Mouse (Mus musculus) G1E (cell line): ENCODE measurements around the gene Tbc1d9. TPM values are rescaled to one million over a fixed set of nuclear protein-coding genes. Genes with fewer than 3 reads are reported as not detected.

Source experiments
- ATAC-seq: 2 replicates; pipeline ENCODE4 v1.8.0; 2016; ENCODE audit warnings: mild to moderate bottlenecking; ENCODE audit not compliant: insufficient number of reproducible peaks, poor library complexity, low FRiP score, severe bottlenecking; ENCODE audit errors: extremely low read depth
- DNase-seq: peaks from one replicate; pipeline ENCODE4 v3.0.0; 2012; ENCODE audit warnings: low spot score
- H3K27me3 ChIP-seq: 2 replicates; pipeline ENCODE4 v1.6.1; 2012; ENCODE audit warnings: mild to moderate bottlenecking, low read length, inconsistent platforms; ENCODE audit not compliant: insufficient read depth
- H3K36me3 ChIP-seq: replicated peaks from 2 replicates; pipeline ENCODE3; 2012; ENCODE audit warnings: mild to moderate bottlenecking, inconsistent platforms
- H3K4me1 ChIP-seq: 2 replicates; pipeline ENCODE4 v1.6.1; 2012; ENCODE audit warnings: low read depth, low read length, inconsistent platforms, mixed read lengths; ENCODE audit not compliant: insufficient read depth
- H3K4me3 ChIP-seq: 2 replicates; pipeline ENCODE4 v1.5.1; 2012; ENCODE audit warnings: low read depth, mild to moderate bottlenecking, inconsistent platforms, low read length, moderate library complexity, mixed read lengths
- H3K9me3 ChIP-seq: replicated peaks from 2 replicates; pipeline ENCODE4 v1.6.1; 2012; ENCODE audit warnings: inconsistent platforms
- CTCF ChIP-seq: IDR thresholded peaks from 2 replicates; pipeline ENCODE4 v1.5.1; 2012; ENCODE audit warnings: low read depth, low read length, inconsistent platforms, mixed read lengths
- GATA1 ChIP-seq: IDR thresholded peaks from 2 replicates; pipeline ENCODE4 v1.6.1; 2012; ENCODE audit warnings: borderline replicate concordance, low read length, inconsistent platforms, mixed read lengths
- GATA2 ChIP-seq: IDR thresholded peaks from 2 replicates; pipeline ENCODE4 v1.6.1; 2012; ENCODE audit warnings: low read depth, low read length, inconsistent platforms, borderline replicate concordance
- POLR2AphosphoS5 ChIP-seq: IDR thresholded peaks from 2 replicates; pipeline ENCODE4 v1.6.1; 2012; ENCODE audit warnings: low read depth, low read length, inconsistent platforms; ENCODE audit not compliant: insufficient replicate concordance
- TAL1 ChIP-seq: conservative IDR thresholded peaks from 2 replicates; pipeline ENCODE4 v1.6.1; 2012; ENCODE audit warnings: low read depth, low read length, inconsistent platforms, mixed read lengths
- polyA plus RNA-seq: library from polyadenylated mRNA; stranded (reverse); fragments of >175 nt; gene quantifications from 2 replicates; pipeline ENCODE4 v1.2.3, GENCODE M21; 2012
- total RNA-seq, 2 experiments: library from RNA; stranded (forward) in 1 of 2; stranded (reverse) in 1 of 2; fragments of 200-1000 nt in 1 of 2; fragments of >200 nt in 1 of 2; fragmentation: Nextera tagmentation in 1 of 2; gene quantifications; 2 replicates each; pipeline ENCODE4 v1.2.3; 2014 to 2017

Gene Tbc1d9
- total and polyA plus RNA-seq, 3 experiments = 0.05 TPM; not detected in 2

GRCm38 (mm10) chr8:83271172-83271571, 106.0 kb downstream of the Tbc1d9 start:
- TF ChIP-seq CTCF (no peak), POLR2AphosphoS5 (no peak), GATA1 (no peak), GATA2 (no peak), TAL1 (no peak)

GRCm38 (mm10) chr8:83272464-83272863, 107.3 kb downstream of the Tbc1d9 start:
- no peak for DNase-seq
- H3K9me3 ChIP-seq = no peaks in the 10 kb centered on the region
- TF ChIP-seq GATA2 = no peak
- TF ChIP-seq TAL1 = no peak
- no peak for TF ChIP-seq GATA1
- H3K4me1 ChIP-seq = no peaks in the 10 kb centered on the region
- H3K27me3 ChIP-seq = peaks cover 12% of the 10 kb centered on the region; the same call in 1 of the 2 replicates
- ATAC-seq = no peak
- H3K36me3 ChIP-seq = no peaks in the 10 kb centered on the region
- no peak overlapping the region for H3K4me3 ChIP-seq

More at GRCm38 (mm10) chr8:83271172-83271571, 106.0 kb downstream of the Tbc1d9 start:
- DNase-seq = no peak
- Histone ChIP-seq H3K36me3 (no peaks in the 10 kb centered on the region), H3K9me3 (no peaks in the 10 kb centered on the region), H3K4me3 (no peak overlapping the region), H3K27me3 (peaks cover 12% of the 10 kb centered on the region; the same call in 1 of the 2 replicates), H3K4me1 (no peaks in the 10 kb centered on the region)
- ATAC-seq = no peak

- TF ChIP-seq GATA1 (no peak), POLR2AphosphoS5 (no peak), GATA2 (no peak), TAL1 (no peak), CTCF (no peak)
- ATAC-seq (no peak), DNase-seq (no peak)
- H3K4me3 ChIP-seq = no peak overlapping the region
- no peaks in the 10 kb centered on the region for H3K36me3 ChIP-seq
- peaks cover 18% of the 10 kb centered on the region; the same call in 1 of the 2 replicates for H3K27me3 ChIP-seq
- no peaks in the 10 kb centered on the region for H3K9me3 ChIP-seq
- no peaks in the 10 kb centered on the region for H3K4me1 ChIP-seq
Observed at GRCm38 (mm10) chr8:83274470-83274869, 109.3 kb downstream of the Tbc1d9 start.

GRCm38 (mm10) chr8:83278431-83278830, 113.3 kb downstream of the Tbc1d9 start:
- no peak for DNase-seq
- H3K27me3 ChIP-seq = peaks cover 13% of the 10 kb centered on the region
- no peak for TF ChIP-seq GATA2
- no peak for TF ChIP-seq CTCF
- TF ChIP-seq TAL1 = no peak
- no peak for TF ChIP-seq POLR2AphosphoS5
- no peak for ATAC-seq
- H3K4me1 ChIP-seq = no peaks in the 10 kb centered on the region
- H3K4me3 ChIP-seq = no peak overlapping the region
- H3K36me3 ChIP-seq = no peaks in the 10 kb centered on the region
- H3K9me3 ChIP-seq = no peaks in the 10 kb centered on the region

- Histone ChIP-seq H3K4me3 (no peak overlapping the region), H3K36me3 (no peaks in the 10 kb centered on the region), H3K4me1 (peaks cover 3% of the 10 kb centered on the region; the same call in 1 of the 2 replicates), H3K9me3 (no peaks in the 10 kb centered on the region), H3K27me3 (peaks cover 21% of the 10 kb centered on the region)
- ATAC-seq (no peak), DNase-seq (no peak)
- TF ChIP-seq GATA1 = no peak
Observed at GRCm38 (mm10) chr8:83285391-83285790, 120.2 kb downstream of the Tbc1d9 start.

- peaks cover 3% of the 10 kb centered on the region; the same call in 1 of the 2 replicates for H3K4me1 ChIP-seq
- TF ChIP-seq POLR2AphosphoS5 (no peak), GATA2 (no peak)
- DNase-seq (no peak), ATAC-seq (no peak)
- H3K27me3 ChIP-seq = peaks cover 26% of the 10 kb centered on the region
- no peaks in the 10 kb centered on the region for H3K9me3 ChIP-seq
- H3K36me3 ChIP-seq = no peaks in the 10 kb centered on the region
- H3K4me3 ChIP-seq = no peak within 1 kb of the TSS
Observed at GRCm38 (mm10) chr8:83290176-83290575, 125.0 kb downstream of the Tbc1d9 start, which contains the start of gene Ucp1. TSS of gene Ucp1 (plus strand) at chr8:83290352.

- DNase-seq (no peak), ATAC-seq (no peak)
- Histone ChIP-seq H3K4me3 (no peak overlapping the region), H3K4me1 (no peaks in the 10 kb centered on the region), H3K36me3 (no peaks in the 10 kb centered on the region), H3K27me3 (peaks cover 4% of the 10 kb centered on the region; the same call in 1 of the 2 replicates), H3K9me3 (no peaks in the 10 kb centered on the region; the same call in 1 of the 2 replicates)
- TF ChIP-seq POLR2AphosphoS5 = no peak
- TF ChIP-seq GATA1 = no peak
Observed at GRCm38 (mm10) chr8:83297375-83297774, 132.2 kb downstream of the Tbc1d9 start.
